Mouse (Mus musculus): ENCODE measurements at regions not wholly inside any gene's neighbourhood (a gene's known extent, or its start where the extent isn't known, plus 50 kb on each side); places are given as distances from the start of the nearest gene placed in this dataset.

GRCm38 (mm10) chr3:141353961-141354360, 111.1 kb upstream of the Unc5c start:
- TF ChIP-seq CTCF (conservative IDR thresholded peaks at IDR 0.05; ENCODE audit: insufficient read depth, insufficient read length, low read depth, low read length), result no peak
- TF ChIP-seq POLR2A (IDR thresholded peaks at IDR 0.05; ENCODE audit: low read depth, low read length), result no peak

All from kidney, adult 2 months (tissue).